Mouse (Mus musculus) neural tube, embryonic 12.5 days (tissue): ENCODE measurements at regions not wholly inside any gene's neighbourhood (a gene's known extent, or its start where the extent isn't known, plus 50 kb on each side); places are given as distances from the start of the nearest gene placed in this dataset.

Experiments used
- ATAC-seq: fragments of 200-750 bp; cut with Nextera tagmentation; 2 replicates; pipeline ENCODE4 v1.8.0; 2017; ENCODE audit warnings: low read depth, mild to moderate bottlenecking, moderate TSS enrichment, moderate library complexity; ENCODE audit not compliant: low FRiP score
- H3K27ac ChIP-seq: fragments of 300-500 bp; sonication (generic); 2 replicates; pipeline ENCODE4 v1.5.1; 2016
- H3K27me3 ChIP-seq: fragments of 300-500 bp; sonication (generic); replicated peaks from 2 replicates; pipeline ENCODE4 v1.6.1; 2016; ENCODE audit warnings: mild to moderate bottlenecking
- H3K36me3 ChIP-seq: fragments of 300-500 bp; sonication (generic); 2 replicates; pipeline ENCODE4 v1.6.1; 2016; ENCODE audit warnings: mild to moderate bottlenecking
- H3K4me1 ChIP-seq: fragments of 300-500 bp; sonication (generic); 2 replicates; pipeline ENCODE4 v1.6.1; 2016
- H3K4me2 ChIP-seq: fragments of 300-500 bp; sonication (generic); replicated peaks from 2 replicates; pipeline ENCODE4 v1.6.1; 2016; ENCODE audit warnings: mild to moderate bottlenecking
- H3K4me3 ChIP-seq: fragments of 300-500 bp; sonication (generic); 2 replicates; pipeline ENCODE4 v1.5.1; 2016
- H3K9ac ChIP-seq: fragments of 300-500 bp; sonication (generic); 2 replicates; pipeline ENCODE4 v1.6.1; 2016; ENCODE audit warnings: mild to moderate bottlenecking
- H3K9me3 ChIP-seq: fragments of 300-500 bp; sonication (generic); 2 replicates; pipeline ENCODE4 v1.6.1; 2016; ENCODE audit warnings: mild to moderate bottlenecking
- WGBS: fragments of 180-500 bp; shearing (Covaris S2); methylation state at CpG from one replicate; pipeline ENCODE4 v1.1.7; 2016; 5-methylcytosine and 5-hydroxymethylcytosine counted together

DNA sequence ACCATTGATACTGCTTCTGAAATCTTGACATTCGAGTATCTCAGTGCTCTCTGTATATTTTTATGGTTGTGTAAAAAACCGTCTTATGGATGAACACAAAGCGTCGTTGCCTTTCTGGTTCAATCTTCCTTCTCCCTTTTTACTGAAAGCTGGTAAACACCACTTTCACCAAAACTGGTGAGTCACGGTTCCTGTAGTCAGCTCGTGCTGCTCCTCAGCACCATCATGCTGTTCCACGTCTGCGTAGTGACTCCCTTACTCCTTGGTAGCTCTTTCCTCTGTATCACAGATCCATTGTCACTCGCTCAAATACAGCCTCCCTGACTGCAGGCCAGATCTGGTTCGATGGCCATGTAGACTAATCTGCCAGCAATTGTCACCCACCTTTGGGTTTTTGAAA lies 346.2 kb upstream of the Zmiz1 start:
- Histone ChIP-seq H3K4me1 (peaks cover 36% of the 10 kb centered on the region), H3K4me2 (no peak overlapping the region), H3K27me3 (no peaks in the 10 kb centered on the region), H3K27ac (no peak overlapping the region), H3K4me3 (no peak overlapping the region), H3K9me3 (no peaks in the 10 kb centered on the region), H3K36me3 (no peaks in the 10 kb centered on the region), H3K9ac (no peak overlapping the region)
- ATAC-seq, result no peak
- 89% methylated on average over 10 of the region's 10 CpGs for whole genome bisulfite sequencing

DNA sequence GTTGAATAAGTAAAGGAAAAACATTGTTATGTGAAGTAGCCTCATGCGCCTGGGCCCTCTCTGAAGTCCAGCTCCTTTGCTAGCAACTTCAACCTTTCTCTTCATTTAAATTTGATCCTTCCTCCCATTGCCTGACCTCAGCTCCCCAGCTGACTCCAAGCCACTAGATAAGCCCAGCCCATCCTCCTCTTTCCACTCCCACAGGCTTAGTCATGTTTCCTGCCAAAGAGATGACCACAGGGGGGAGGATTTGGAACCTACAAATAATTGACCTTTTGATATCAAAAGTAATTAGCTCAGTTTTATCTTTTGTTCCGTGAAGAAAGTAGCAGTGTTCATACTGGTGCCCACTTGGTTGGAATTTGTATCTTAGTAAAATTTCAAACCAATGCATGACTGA lies 345.7 kb upstream of the Zmiz1 start:
- no peak for ATAC-seq
- H3K9me3 ChIP-seq, result no peaks in the 10 kb centered on the region
- no peak overlapping the region for H3K9ac ChIP-seq
- H3K27me3 ChIP-seq, result no peaks in the 10 kb centered on the region
- H3K4me1 ChIP-seq, result peaks cover 31% of the 10 kb centered on the region
- H3K4me3 ChIP-seq, result no peak overlapping the region
- no peak overlapping the region for H3K4me2 ChIP-seq
- no peak overlapping the region for H3K27ac ChIP-seq
- no peaks in the 10 kb centered on the region for H3K36me3 ChIP-seq
- 92% methylated on average over 2 of the region's 2 CpGs for WGBS

DNA sequence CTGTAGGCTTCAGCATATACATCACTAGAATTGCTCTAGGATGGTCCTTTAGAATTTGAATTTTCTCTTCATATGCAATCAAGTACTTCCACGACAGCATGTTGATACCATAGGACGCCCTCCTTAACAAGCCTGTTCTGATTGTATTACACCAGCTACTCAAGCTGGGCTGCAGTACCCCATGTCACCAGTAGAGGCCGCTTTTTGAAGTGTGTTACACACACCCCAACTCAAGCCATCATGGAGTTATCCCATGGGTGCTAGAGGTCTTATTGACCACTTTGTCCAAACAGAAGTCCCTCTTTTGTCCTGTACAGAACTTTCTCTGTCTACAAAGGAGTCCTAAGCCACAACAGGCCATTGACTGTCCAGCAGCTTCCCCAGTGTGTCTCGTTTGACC lies 342.6 kb upstream of the Zmiz1 start:
- H3K27me3 ChIP-seq, result no peaks in the 10 kb centered on the region
- no peak overlapping the region for H3K4me3 ChIP-seq
- no peak overlapping the region for H3K9ac ChIP-seq
- no peaks in the 10 kb centered on the region for H3K9me3 ChIP-seq
- no peak overlapping the region for H3K27ac ChIP-seq
- H3K4me2 ChIP-seq, result no peak overlapping the region
- no peaks in the 10 kb centered on the region for H3K36me3 ChIP-seq
- WGBS, result 46% methylated on average over 4 of the region's 4 CpGs
- no peak for ATAC-seq
- H3K4me1 ChIP-seq, result peaks cover 8% of the 10 kb centered on the region; the same call in 1 of the 2 replicates

DNA sequence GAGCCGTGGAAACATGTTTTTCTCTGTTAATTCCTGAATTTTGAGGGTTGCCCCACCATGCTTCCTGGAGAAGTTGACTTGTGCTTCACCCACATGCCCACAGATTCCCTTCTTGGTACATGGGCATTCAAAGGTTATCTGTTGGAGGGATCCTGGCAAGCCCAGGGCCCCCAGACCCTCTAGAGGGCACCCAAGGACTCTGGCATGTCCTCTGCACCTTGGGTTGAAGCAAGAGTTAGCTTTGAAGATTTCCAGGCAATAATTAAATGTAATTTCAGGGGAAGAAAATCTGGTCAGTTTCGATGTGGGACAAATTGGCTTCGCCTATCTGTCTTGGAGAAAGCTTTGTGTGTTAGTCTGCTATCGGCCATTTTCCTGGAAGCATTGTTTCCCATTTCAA lies 339.0 kb upstream of the Zmiz1 start:
- Histone ChIP-seq H3K4me1 (peaks cover 21% of the 10 kb centered on the region), H3K27ac (no peak overlapping the region), H3K9ac (no peak overlapping the region), H3K9me3 (no peaks in the 10 kb centered on the region), H3K27me3 (no peaks in the 10 kb centered on the region), H3K4me3 (no peak overlapping the region), H3K36me3 (no peaks in the 10 kb centered on the region), H3K4me2 (no peak overlapping the region)
- WGBS, result 81% methylated on average over 4 of the region's 4 CpGs
- ATAC-seq, result no peak

DNA sequence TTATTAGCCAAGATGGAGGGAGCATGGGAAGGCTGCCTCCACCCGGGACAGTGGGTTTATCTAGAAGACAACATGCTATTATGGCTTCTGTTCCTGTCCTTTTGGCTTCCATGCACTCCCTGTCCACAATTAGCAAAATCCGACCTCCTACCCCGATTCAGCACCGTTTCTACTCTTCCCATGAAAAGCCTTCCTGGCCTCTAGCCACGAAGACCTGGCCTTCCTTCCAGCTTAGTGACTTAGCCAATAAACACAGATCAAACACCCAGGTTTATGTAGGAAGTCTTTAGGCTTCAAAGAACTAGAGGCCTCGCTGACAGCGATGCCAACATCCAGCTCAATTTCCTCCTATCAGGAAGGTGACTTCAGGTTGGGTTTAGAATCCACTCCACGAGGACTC lies 338.5 kb upstream of the Zmiz1 start:
- Histone ChIP-seq H3K9ac (no peak overlapping the region), H3K27me3 (no peaks in the 10 kb centered on the region), H3K4me2 (no peak overlapping the region), H3K4me1 (peaks cover 16% of the 10 kb centered on the region), H3K27ac (no peak overlapping the region), H3K36me3 (no peaks in the 10 kb centered on the region), H3K4me3 (no peak overlapping the region), H3K9me3 (no peaks in the 10 kb centered on the region)
- WGBS, result 72% methylated on average over 8 of the region's 8 CpGs
- ATAC-seq, result no peak

DNA sequence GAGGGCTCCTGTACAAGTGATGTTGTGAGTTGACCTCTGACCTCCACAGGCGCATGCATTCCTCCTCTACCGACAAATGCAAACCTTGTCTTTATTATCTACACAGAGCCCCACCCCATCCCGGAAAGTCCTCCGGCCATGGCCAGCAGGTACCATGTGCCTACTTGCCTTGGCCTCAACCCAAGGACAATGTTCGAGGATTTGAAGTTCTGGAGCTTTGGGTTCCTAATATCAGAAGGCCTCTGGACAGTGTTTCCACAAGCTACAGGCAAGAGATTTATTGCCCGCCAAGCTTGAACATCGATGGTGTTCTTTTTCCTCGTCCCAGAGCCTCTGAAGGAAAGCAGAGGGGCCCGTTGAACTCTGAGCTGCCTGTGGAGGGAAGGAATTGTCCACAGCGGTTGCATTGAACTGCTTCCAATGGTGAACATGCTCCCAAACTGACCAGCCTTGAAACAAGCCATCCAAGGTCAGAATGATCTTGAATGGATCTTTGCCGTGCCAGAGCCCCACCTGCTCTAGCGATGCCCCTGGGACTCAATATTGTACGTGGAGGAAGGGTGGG lies 335.9 kb upstream of the Zmiz1 start:
- WGBS, result 72% methylated on average over 13 of the region's 13 CpGs
- no peak for ATAC-seq
- H3K9me3 ChIP-seq, result no peaks in the 10 kb centered on the region
- H3K27ac ChIP-seq, result peak overlapping the region; percentile 18; the same call in 1 of the 2 replicates
- H3K9ac ChIP-seq, result no peak overlapping the region
- H3K4me1 ChIP-seq, result peaks cover 38% of the 10 kb centered on the region
- H3K27me3 ChIP-seq, result no peaks in the 10 kb centered on the region
- no peak overlapping the region for H3K4me3 ChIP-seq
- H3K36me3 ChIP-seq, result no peaks in the 10 kb centered on the region
- no peak overlapping the region for H3K4me2 ChIP-seq

DNA sequence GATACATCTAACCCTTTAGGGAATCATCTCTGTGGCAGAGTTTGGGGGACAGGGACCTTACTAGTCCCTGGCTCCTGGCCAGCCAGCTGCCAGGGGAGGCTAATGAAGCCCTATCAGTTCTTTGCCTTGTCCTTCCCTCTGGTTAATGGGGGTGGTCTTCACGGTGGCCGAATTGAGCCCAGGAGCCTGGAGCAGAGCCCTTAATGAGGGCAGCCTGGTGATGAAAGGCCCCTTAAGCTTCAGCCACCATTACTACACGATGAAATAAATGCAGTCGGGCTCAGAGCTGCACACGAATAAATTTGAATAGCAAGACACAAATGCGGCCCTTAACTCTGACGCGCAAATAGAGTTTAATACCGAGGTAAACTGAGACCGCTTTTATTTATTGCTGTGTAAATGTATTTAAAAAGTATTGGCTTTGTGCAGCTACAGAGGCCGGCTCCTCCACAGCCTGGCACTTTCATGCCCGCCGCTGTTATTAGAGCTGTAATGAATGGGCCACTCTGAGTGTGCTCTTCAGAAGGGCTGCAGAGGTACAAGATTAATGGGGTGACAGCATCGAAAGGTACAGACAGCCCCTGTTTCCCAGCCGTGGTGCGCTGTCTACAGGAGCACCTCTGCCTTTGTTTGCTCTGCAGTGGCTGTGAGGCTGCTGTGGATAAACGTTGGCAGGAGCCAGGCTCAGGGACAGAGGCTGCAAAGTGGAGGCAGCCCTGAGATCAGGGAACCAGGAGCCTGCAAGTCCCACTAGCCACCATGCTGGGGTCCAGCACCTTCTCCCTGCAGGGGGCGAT lies 335.2 kb upstream of the Zmiz1 start:
- 27% methylated on average over 18 of the region's 18 CpGs for WGBS
- Histone ChIP-seq H3K4me2 (no peak overlapping the region), H3K4me3 (no peak overlapping the region), H3K36me3 (no peaks in the 10 kb centered on the region), H3K27ac (peak overlapping the region; percentile 18; the same call in 1 of the 2 replicates), H3K27me3 (no peaks in the 10 kb centered on the region), H3K4me1 (peaks cover 44% of the 10 kb centered on the region), H3K9me3 (no peaks in the 10 kb centered on the region), H3K9ac (no peak overlapping the region)
- ATAC-seq, result peak; percentile 17; the same call in 1 of the 2 replicates

DNA sequence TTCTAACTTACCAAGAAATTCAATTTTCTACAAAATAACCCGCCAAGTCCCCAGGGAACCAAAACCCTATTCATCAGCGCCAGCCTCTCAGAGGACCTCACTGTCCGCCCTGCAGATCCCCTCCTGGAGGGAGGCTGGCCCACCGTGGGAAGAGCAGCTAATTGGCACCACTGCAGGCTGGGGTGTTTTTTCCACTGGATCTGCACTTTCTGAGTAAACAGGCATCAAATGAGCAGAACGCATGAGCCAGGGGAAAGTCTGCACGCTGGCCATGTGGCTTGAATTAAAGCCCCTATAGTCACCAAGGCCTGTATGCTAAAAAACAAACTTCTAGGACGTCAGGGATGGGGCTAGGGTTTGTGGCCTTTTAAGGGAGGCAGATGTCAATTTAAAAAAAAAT lies 332.4 kb upstream of the Zmiz1 start:
- no peak overlapping the region for H3K9ac ChIP-seq
- ATAC-seq, result no peak
- 45% methylated on average over 7 of the region's 7 CpGs for WGBS

DNA sequence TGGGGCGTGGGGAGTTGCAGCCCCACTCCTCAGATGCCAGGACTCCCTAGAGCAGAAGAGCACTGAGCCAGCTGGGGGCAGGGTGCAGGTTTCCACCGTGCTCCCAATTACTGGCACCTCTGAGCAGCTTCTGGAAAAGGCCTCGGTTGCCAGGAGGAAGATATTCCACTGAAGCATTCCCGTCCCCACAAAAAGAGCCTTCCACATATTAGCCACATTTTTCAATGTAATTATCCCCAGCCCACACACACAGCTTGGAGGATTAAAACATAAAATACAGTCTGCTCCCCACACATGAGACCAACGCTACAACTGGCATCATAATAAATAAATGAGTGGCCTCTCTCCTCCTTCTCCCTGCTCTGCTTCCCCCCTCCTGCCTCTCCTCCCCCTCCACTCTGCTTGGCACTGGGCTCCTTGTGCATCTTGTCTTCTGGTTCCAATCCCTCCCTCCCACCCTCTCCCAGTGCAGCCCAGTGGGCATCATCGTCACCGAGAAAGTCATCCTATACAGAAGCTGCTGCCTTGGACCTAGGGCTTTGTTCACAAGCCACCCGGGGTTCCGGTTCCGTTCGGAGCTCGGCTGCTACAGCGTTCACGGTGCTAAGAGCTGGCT lies 331.3 kb upstream of the Zmiz1 start:
- no peaks in the 10 kb centered on the region for H3K36me3 ChIP-seq
- peak overlapping the region; percentile 47; the same call in 1 of the 2 replicates for H3K27ac ChIP-seq
- WGBS, result 41% methylated on average over 14 of the region's 14 CpGs
- H3K4me1 ChIP-seq, result peaks cover 44% of the 10 kb centered on the region
- H3K27me3 ChIP-seq, result no peaks in the 10 kb centered on the region
- peak overlapping the region; percentile 17; the same call in 1 of the 2 replicates for H3K4me2 ChIP-seq
- peak; percentile 56; the same call in 1 of the 2 replicates for ATAC-seq
- no peaks in the 10 kb centered on the region for H3K9me3 ChIP-seq
- no peak overlapping the region for H3K4me3 ChIP-seq
- peak overlapping the region; percentile 3; the same call in 1 of the 2 replicates for H3K9ac ChIP-seq

More for the DNA sequence above, 332.4 kb upstream of the Zmiz1 start:
- no peaks in the 10 kb centered on the region for H3K27me3 ChIP-seq
- no peaks in the 10 kb centered on the region for H3K9me3 ChIP-seq
- H3K4me3 ChIP-seq, result no peak overlapping the region
- no peak overlapping the region for H3K4me2 ChIP-seq
- no peak overlapping the region; the same call in 1 of the 2 replicates for H3K27ac ChIP-seq
- peaks cover 44% of the 10 kb centered on the region for H3K4me1 ChIP-seq
- H3K36me3 ChIP-seq, result no peaks in the 10 kb centered on the region

DNA sequence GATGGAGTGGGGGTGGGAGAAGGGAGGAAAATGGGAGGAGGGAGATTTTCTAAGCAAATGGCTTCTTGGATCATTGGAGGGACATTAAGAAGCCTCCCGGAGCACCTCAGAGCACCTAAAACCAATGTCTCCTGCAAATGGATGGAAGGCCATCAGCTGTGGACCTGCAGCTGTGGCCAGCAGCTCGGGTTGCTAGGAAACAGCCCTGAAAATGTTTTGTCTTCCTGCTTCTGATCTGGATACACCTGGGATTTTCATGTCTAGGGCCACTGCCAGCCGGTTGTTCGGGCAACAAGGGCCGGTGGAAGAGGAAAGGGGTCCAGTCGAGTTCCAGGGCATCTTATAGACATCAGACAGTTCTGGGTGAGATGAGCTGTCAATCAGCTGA lies 330.8 kb upstream of the Zmiz1 start:
- WGBS, result 58% methylated on average over 6 of the region's 6 CpGs
- Histone ChIP-seq H3K9ac (peak overlapping the region; percentile 3; the same call in 1 of the 2 replicates), H3K4me1 (peaks cover 40% of the 10 kb centered on the region), H3K4me2 (peak overlapping the region; percentile 17; the same call in 1 of the 2 replicates), H3K9me3 (no peaks in the 10 kb centered on the region), H3K27me3 (no peaks in the 10 kb centered on the region), H3K4me3 (no peak overlapping the region), H3K27ac (peak overlapping the region; percentile 47; the same call in 1 of the 2 replicates), H3K36me3 (no peaks in the 10 kb centered on the region)
- peak; percentile 23; the same call in 1 of the 2 replicates for ATAC-seq

DNA sequence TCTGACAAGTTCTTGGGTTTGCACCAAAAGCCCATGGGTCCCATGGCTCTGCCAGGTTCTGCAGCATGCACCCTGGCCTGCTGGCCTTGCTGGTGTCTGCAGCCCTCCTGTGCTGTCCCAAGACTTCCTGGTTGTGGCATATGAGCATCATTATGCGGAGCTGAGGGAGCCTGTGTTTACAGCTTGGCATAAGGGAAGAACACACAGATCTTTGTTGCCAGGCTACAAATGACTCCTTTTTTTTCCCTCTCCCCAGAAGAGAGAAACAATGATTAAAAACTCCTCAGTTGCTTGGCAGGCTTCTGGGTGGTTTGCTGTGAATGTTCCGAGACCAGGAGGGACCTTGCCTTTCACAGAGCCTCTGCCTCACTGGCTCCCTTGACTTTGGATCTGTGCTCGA lies 323.6 kb upstream of the Zmiz1 start:
- no peak overlapping the region for H3K4me2 ChIP-seq
- no peaks in the 10 kb centered on the region for H3K27me3 ChIP-seq
- H3K4me1 ChIP-seq, result peaks cover 5% of the 10 kb centered on the region; the same call in 1 of the 2 replicates
- H3K9ac ChIP-seq, result no peak overlapping the region
- H3K4me3 ChIP-seq, result no peak overlapping the region
- no peaks in the 10 kb centered on the region for H3K9me3 ChIP-seq
- H3K27ac ChIP-seq, result no peak overlapping the region
- 73% methylated on average over 3 of the region's 3 CpGs for WGBS
- no peaks in the 10 kb centered on the region for H3K36me3 ChIP-seq
- ATAC-seq, result no peak

DNA sequence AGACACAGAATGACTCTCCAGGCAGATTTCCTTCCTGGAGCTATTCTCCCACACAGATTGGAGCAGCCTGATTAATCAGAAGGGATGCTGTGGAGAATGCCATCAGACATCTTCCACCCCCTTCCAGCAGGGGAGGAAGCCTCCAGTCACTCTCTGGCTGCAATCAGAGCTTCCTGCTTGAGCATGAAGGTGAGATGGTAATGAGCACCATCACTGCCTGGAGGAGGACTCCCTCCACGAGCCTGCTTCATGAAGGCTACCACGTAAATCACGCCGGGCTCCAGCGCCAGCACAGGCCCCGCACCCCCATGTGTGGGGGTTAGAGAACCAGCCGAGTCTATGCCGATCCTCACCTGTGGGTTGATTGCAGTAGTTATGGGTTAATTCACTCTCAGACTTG lies 321.7 kb upstream of the Zmiz1 start:
- H3K27ac ChIP-seq, result no peak overlapping the region
- H3K9me3 ChIP-seq, result no peaks in the 10 kb centered on the region
- ATAC-seq, result no peak
- H3K4me2 ChIP-seq, result no peak overlapping the region
- H3K36me3 ChIP-seq, result no peaks in the 10 kb centered on the region
- 83% methylated on average over 8 of the region's 8 CpGs for WGBS
- H3K27me3 ChIP-seq, result no peaks in the 10 kb centered on the region
- peaks cover 5% of the 10 kb centered on the region; the same call in 1 of the 2 replicates for H3K4me1 ChIP-seq
- H3K9ac ChIP-seq, result no peak overlapping the region
- H3K4me3 ChIP-seq, result no peak overlapping the region
